Mouse (Mus musculus): ENCODE data around the gene Tnnt2.
A peak's percentile ranks its signal among the peaks of the same experiment; 100 is the strongest.

Tnnt2 gene

GRCm38 (mm10) chr1:135855344-135855687, 19.2 kb downstream of the Tnnt2 start:
- DNase-seq (ENCODE audit: low spot score): no peak

GRCm38 (mm10) chr1:135856070-135856469, 19.9 kb downstream of the Tnnt2 start:
- no peak for DNase-seq (ENCODE audit: low spot score)

- DNase-seq (ENCODE audit: low spot score): no peak
These were observed 21.1 kb downstream of the Tnnt2 start for GRCm38 (mm10) chr1:135857137-135857775.

GRCm38 (mm10) chr1:135858533-135858932, 22.4 kb downstream of the Tnnt2 start:
- DNase-seq (ENCODE audit: low spot score): no peak

- DNase-seq (ENCODE audit: low spot score): no peak
These were observed 24.9 kb downstream of the Tnnt2 start for GRCm38 (mm10) chr1:135861091-135861490.

GRCm38 (mm10) chr1:135861980-135862552, 25.9 kb downstream of the Tnnt2 start:
- DNase-seq (ENCODE audit: low spot score): no peak

GRCm38 (mm10) chr1:135862561-135862960, 26.4 kb downstream of the Tnnt2 start:
- no peak for DNase-seq (ENCODE audit: low spot score)

GRCm38 (mm10) chr1:135863786-135864335, 27.7 kb downstream of the Tnnt2 start:
- DNase-seq (ENCODE audit: low spot score): no peak

GRCm38 (mm10) chr1:135864830-135865229, 28.7 kb downstream of the Tnnt2 start:
- DNase-seq (ENCODE audit: low spot score): no peak

- DNase-seq (ENCODE audit: low spot score): peak; percentile 89
These were observed 29.5 kb downstream of the Tnnt2 start for GRCm38 (mm10) chr1:135865518-135866194.

GRCm38 (mm10) chr1:135868570-135868969, 32.4 kb downstream of the Tnnt2 start:
- no peak for DNase-seq (ENCODE audit: low spot score)

GRCm38 (mm10) chr1:135872991-135873390, 36.8 kb downstream of the Tnnt2 start:
- DNase-seq (ENCODE audit: low spot score): no peak

GRCm38 (mm10) chr1:135877248-135877647, 41.1 kb downstream of the Tnnt2 start:
- DNase-seq (ENCODE audit: low spot score): no peak

- DNase-seq (ENCODE audit: low spot score): peak; percentile 68
These were observed 46.4 kb downstream of the Tnnt2 start for GRCm38 (mm10) chr1:135882385-135883109.

- no peak for DNase-seq (ENCODE audit: low spot score)
These were observed 53.5 kb downstream of the Tnnt2 start for GRCm38 (mm10) chr1:135889461-135890185.

- no peak for DNase-seq (ENCODE audit: low spot score)
These were observed 55.5 kb downstream of the Tnnt2 start for GRCm38 (mm10) chr1:135891424-135892216.

- DNase-seq (ENCODE audit: low spot score): no peak
These were observed 56.1 kb downstream of the Tnnt2 start for GRCm38 (mm10) chr1:135892233-135892632.

GRCm38 (mm10) chr1:135892764-135893163, 56.6 kb downstream of the Tnnt2 start:
- no peak for DNase-seq (ENCODE audit: low spot score)

GRCm38 (mm10) chr1:135893377-135893776, 57.2 kb downstream of the Tnnt2 start:
- no peak for DNase-seq (ENCODE audit: low spot score)

- DNase-seq (ENCODE audit: low spot score): peak; percentile 57
These were observed 59.2 kb downstream of the Tnnt2 start for GRCm38 (mm10) chr1:135895367-135895766.

GRCm38 (mm10) chr1:135899295-135899694, 63.1 kb downstream of the Tnnt2 start:
- no peak for DNase-seq (ENCODE audit: low spot score)

Data from urinary bladder, postnatal 14 days (tissue).